Mouse (Mus musculus): ENCODE data around the gene Abcc1.

Gene Abcc1

DNA sequence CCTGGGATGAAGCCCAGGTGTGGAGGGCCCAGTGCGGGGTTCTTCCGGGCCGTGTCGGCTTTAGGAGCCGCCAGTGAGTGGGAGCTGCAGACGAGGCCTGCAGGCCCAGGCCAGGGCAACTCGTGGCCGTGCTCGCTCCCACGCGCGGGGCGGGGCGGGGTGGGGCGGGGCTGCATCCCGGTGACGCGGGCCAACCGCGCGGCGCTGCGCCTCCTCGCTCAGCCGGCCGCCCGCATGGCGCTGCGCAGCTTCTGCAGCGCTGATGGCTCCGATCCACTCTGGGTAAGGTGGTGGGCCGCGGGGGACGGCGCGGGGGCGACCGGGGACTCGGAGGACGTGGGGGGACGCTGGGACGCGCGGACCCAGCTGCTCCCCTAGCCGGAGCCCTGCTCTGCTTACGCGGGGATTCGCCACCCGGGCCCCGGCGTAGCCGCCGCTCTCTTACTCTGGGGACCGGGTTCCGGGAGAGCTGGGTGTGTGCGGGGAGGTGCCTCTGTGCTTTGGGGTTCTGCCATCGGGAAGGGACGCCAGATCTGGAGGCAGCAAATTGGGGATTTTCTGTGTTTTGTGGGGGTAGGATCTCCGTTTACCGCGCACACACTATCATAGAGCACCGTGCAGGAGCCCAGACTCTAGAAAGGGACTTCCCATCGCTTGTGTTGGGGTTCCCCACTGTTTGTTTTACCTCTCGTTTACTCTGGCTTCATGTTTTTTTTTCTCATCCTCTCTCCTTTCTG, at the start of gene Abcc1:
Abcc1 (plus strand) TSS at position 197 of the 737 bp plus-strand sequence.
- peak; percentile 69 for DNase-seq

DNA sequence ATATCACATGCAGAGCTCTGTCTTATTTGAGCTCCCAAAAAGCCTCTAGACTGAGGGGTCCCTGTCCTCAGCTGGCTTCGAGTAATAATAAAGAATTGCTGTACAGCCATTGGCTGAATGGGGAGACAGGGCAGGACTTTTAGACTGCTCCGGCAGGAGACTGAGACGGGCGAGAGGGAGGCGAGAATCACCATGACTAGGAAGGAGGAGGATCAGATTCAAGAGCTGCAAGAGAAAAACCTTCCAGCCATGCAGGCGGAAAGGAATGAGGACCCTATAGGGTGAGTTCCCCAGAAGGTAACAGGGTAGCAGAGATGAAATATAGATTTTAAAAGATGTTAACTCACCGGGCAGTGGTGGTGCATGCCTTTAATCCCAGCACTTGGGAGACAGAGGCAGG, 48.4 kb upstream of the Abcc1 start:
- DNase-seq, result no peak

DNA sequence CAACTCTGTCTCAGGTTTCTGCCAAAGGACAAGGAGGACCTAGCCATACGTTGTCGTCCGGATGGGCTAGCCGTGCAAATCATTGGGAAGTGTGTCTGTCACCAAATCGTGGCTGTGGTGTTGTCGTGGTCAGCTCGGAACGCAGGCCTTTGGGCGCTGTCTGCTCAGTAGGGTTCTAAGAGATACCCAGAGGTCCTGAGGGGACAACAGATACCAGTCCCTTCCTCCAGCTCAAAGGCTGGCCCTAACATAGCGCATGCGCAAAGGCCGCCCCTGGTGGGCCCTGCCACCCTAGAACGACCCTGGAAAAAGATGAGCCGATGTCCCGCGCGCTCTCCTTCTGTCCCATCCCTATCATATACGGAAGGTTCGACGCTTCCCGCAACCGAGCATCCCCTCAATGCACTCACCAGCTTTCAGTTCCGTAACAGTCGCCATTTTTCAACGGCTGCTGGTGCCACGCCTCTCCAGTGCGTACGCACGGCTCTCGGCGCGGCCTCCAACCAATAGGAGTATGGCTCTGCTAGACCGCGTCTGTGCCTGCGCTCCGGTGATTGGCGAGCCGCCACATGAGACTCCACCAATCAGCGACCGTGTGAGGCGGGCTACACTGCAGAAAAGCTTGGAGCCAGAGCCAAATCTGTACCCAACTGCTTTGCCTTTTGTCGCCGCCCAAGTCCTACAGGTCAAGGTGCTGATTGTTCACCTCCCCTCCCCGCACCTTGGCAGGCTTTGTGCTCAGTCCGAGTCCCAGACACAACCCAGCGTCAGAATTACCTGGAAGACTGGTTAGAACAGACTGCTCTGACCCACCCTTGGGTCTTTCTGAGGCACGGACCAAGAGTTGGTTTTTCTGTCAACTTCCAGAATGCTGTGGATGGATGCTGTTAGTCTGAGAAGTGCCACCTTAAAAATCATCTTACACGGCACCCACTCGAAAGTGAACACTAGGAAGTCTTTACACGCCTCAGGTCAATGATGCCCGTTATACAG, 44.2 kb upstream of the Abcc1 start, which contains the start of gene Fopnl:
Fopnl (minus strand) TSS at position 522 of the 993 bp plus-strand sequence.
- DNase-seq, result peak; percentile 94

DNA sequence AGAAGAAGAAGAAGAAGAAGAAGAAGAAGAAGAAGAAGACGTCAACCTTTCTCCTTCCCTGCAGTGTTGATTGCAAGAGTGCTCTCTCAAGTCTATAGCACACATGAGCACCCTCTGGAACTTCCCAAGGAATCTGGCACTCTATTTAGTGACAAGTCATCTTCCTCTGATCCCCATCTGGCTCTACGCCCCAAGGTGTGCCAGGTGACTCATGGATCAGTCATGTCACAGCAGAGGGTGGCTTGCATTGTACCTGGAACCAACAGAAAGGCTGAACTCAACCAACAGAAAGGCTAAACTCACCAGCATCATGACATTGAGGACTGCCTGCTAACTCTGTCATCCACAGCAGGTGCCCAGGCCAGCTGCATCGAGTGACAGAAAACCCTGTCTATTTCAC, 41.7 kb upstream of the Abcc1 start:
- DNase-seq, result no peak

DNA sequence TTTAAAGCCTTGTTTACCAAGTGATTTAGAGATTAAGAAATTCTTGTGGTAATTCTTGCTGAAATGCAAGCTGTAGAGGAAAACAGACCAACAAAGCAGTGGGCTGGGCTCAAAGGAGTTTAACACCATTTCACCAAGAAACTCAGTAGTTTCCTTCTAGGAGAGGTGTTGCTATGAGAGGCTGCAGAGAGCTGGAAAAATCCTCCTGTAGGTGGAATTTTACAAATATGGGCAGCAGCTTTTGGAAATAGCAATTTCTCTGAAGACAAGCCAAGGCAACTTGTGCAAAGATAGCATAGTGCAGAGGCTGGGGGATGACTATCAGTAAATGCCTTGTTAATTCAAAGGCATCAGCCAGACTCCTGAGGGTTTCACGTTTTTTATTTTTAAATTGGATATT, 40.9 kb upstream of the Abcc1 start:
- no peak for DNase-seq

DNA sequence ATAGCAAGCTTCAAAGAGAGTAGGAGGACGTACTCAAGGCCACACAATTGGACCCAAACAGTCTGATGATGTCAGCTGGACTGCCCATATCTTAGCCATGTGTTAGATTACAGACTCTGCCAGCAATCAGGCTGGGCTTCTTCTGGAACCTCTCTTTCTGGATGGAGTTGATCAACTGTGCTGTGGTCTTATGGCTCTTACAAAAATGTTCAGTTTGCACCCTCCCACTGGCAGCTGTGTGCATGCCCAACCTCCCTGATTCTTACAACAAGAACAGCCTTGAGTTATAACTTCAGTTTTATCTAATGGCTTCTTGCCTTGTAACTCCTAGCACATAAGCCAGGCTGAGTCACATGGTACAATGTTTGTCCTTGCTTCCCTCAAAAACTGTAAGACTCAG, 33.2 kb upstream of the Abcc1 start:
- DNase-seq, result no peak

DNA sequence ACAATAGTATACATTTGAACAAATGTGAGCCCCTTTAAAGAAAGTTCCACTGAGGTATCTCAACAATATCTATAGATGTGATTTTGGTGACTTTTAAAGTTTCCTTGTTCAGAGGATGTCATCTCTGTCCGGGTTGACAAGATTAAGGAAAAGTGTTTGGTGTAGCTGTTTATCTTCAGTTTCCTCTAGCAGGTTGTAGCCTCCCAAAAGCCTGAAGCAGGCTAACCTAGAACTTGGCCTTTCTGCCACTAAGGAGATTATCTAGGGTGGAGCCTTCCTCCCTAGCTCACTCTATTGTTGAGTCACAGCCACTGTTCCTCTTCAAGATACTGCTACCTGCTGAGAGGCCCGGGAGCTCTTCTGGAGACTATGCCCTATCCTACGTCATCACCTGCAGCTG, 16.4 kb upstream of the Abcc1 start:
- no peak for DNase-seq

DNA sequence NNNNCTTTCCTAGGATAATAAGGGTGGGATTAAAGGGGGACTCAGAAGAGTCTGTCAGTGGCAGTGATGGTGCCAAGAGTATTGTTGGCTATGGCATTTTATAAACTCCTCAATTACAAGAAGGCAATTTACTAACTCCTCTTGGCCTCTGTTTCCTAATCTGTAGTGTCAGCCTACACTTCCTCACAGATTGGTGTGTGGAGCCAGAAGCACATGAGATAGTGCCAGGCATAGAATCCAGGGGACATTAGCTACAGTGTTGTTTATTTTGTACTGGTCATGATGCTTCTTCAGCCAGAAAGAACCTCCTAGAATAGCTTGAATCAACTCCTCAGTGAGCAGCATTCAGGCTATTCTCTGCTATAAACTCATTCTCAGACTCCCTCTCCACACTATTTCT, 9.8 kb upstream of the Abcc1 start:
- DNase-seq, result no peak

DNA sequence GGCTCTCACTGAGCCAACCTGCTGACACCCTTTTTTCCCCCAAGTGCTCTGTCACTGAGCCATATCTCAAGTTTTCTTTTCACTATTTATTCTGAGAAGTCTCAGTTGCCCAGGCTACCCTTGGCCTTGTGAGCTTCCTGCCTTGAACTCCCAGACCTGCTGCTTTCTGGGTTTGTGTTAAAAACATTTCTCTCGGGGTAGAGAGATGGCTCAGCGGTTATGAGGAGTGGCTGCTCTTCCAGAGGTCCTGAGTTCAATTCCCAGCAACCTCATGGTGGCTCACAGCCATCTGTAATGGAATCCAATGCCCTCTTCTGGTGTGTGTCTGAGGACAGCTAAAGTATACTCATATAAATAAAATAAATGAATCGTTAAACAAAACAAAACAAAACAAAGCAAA, 9.1 kb upstream of the Abcc1 start:
- no peak for DNase-seq

DNA sequence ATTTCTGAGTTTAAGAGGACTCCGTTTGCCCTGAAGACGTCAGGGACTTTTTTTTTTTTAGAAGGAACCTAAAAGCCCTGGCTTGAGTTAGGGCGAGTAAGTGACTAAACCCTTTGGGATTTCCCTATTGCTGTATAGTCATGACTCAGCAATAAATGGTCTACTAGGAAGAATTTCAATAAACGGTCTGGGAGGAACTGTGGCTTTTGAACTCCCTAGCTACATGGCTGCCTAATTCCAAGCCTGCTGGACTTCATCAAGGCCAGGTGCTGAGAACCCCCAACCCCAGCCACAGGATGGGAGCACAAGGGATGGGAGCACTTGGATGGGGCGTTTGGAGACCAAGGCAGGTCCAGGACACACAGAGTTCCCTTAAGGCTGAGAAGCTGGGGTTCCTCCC, 8.7 kb upstream of the Abcc1 start:
- DNase-seq, result no peak

DNA sequence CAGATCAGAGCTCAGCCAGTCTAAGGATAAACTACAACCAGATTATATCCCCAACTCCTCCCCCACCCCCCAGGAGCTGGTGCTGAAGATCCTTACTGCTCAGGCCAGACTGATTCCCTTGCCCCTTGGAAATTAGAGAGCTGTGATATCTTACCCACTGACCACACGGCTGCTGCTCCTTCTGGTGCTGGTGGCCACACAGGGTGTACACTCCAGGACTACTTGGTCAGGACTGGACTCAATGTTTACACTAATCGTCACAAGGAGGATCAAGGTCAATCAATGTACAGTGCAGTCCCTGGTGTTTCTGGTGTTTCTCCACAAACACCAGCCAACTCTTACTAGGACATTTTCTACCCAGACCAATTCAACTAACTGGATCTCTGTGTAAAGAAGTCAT, 3.5 kb upstream of the Abcc1 start:
- no peak for DNase-seq

DNA sequence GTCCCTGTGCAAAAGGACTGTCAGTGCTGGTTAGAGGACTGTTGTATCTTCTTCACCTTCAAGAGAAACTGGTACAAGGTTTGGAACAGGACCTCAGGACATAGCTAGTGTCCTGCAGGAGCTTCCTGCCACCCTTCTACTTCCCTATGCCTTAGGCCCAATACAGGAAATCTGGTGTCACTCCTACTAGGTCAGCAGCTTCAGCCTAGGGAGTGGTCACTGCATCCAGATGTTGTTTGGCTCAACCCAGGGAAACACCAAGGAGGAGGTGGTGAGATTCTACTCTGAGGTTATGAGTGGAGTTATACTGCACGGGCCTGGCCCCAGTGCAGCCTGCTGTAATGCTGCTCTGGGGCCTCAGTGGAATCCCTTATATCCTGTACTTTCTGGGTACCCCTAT, 2.8 kb upstream of the Abcc1 start:
- DNase-seq, result no peak

DNA sequence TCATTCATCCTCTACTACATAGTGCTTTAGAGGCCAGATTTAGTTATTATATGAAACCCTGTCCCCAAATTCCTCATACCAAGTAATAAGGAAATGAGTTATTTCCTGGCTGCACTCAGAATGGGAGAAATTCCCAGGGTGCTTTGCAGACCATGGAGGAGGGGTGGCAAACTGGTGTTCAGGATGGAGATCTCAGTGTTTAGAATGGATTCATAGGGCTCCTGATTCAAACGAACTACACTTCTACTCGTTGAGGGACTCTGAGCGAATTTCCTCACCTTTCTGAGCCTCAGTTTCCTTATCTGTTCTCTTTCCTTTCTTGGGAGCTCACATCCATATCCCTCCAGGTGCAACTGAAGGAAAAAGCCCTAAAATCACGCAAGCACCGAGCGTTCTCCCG, 427 bp upstream of the Abcc1 start:
- DNase-seq, result no peak

DNA sequence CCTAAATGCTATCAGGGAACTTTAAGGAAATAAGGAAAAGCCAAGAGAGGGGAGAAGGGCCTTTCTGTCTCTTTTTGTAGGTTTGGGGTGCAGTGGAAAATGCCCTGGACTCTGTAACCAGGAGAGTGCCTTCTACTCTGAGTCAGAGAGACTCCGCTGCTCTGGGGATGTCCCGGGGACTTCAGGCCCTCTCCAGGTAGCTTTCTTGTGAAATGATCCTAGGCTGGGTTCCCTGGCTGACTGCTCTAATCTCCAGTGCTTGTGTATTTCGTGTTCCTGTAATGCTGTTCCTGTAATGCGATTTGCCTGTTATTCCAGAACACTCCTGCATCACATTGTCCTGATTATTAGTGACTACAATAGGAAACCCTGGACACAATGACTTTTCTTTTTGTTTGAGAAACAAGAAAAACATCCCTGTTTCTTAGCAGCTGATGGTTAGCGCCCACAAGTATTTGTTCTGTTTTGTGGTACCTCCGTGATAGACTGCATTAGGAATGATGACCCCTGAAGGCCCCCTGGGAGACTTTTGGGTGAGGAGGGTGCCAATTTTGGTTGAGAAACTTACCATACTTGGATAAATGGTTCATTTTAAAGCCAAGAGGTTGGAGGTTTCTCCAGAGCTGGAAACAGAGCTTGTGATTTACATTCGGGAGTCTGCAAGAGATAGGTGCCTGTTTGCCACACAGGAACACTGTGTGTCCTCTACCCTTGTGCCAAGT, 902 bp downstream of the Abcc1 start:
- DNase-seq, result no peak

DNA sequence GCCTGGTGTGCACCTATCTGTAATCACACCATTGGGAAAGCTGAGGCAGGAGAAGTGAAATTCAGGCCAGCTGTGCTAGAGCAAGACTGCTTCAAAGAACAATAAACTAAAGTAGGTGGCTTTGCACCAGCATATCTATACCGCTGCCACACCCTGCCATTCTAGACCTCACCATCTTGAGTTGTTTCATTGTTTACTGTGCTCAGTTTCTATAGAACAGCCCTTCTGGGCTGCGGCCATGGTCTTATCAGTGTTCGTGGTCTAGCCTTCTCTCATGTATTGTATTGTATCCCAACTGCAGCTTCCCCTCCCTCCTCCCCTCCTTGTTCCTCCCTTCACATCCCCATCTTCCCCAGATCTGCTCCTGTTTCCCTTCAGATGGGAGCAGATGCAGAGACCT, 2.1 kb downstream of the Abcc1 start:
- no peak for DNase-seq

DNA sequence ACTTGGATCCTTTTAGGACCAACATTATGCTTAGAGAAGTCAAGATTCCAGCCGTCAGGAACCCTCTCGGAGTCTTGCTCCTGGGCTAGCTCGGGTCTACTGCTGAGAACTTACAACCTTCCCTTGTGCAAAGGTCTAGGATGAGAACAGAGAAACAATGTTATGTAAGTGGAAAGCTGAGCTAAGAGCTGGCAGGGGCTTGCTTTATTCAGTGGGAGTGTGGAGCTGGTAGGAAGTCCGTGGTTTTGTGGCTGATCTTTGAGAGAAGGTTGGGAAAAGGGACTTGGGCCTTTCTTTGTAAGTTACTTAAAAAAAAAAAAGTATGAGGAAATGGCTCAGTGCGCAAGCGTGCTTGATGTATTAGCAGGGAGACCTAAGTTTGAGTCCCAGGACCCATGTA, 2.7 kb downstream of the Abcc1 start:
- no peak for DNase-seq

DNA sequence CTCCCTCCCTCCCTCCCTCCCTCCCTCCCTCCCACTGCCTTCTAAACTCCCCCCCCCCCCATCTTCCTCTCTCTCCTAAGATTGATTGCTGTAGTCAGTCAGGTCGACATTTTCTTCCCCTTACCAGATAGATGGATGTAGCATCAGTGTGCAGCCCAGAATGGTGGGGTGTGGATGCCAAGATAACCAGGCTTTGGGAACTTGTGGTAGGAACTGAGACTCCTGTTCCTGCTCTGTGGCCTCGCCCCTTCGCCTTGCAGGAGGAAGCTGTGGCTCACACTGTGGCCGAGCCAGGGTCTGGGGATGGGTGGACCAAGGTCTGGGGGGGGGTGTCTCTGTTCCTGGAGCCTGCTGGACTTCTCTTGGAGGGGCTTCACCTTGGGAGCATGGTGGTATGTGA, 4.1 kb downstream of the Abcc1 start:
- no peak for DNase-seq

DNA sequence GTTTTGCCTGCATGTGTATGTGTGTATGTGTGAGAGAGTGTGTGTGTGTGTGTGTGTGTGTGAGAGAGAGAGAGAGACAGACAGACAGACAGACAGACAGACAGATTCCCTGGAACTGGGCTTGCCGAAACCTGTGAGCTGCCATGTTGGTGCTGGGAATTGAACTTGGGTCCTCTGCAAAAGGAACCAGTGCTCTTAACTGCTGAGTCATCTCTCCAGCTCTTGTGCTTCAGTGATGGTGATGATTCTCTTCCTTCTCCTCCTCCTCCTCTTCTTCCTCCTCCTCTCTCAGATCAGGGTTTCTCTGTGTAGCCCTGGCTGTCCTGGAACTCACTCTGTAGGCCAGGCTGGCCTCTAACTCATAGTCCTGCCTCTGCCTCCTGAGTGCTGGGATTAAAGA, 4.7 kb downstream of the Abcc1 start:
- no peak for DNase-seq

DNA sequence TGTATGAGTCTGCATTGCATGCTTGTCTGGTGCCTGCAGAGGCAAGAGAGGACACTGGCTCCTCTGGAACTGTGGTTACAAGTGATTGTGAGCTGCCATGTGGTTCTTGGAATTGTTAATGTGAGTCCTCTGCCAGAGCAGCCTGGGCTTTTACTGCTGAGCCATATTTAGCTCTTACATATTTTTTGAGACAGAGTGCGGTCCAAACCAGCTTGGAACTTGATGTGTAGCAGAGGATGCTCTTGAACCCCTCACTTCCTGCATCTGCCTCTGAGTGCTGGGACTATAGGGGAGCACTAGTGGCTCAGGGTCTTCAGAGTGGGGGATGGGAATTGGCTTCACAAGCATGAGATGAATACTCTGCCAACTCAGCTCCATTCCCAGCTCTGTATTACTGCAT, 10.0 kb downstream of the Abcc1 start:
- DNase-seq, result no peak

DNA sequence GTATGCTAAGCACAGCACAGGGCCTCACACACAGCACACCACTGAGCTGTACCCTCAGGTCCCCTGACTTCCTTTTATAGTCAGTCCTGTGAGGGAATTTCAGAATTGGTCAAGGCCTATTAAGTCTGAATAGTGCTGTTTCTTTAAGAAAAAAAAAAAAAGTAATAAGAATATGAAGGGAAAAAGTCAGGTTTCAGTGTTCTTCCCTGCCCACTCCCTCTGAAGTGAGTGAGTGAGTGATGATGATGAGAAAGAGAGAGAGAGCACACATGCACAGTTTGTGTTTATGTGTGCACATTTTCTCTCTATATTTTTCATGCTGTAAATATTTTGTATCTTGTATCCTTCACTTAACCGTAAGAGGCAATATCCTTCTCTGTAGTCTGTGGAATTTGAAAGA, 11.0 kb downstream of the Abcc1 start:
- no peak for DNase-seq

DNA sequence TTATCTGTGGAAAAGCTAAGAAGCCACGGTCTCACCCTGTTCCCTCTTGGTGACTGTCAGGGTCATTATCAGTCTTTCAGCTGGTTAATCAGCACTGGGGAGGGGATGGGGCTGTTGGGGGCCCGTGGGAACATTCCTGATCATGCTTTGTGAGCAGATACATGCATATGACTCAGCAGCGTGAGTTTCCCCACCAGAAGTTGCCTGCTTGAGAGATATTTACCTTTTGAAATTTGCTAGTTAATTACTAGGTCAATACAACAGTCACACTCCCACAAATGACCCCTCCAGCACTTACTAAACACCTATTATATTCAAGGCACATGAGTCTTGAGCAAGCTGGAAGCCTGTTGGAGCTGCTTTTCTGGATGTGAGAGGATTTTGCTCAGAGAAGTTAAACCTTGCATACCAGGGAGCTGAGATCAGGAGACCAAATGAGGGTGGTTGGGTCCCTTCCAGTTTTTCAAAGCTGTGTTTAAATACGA, 11.5 kb downstream of the Abcc1 start:
- no peak for DNase-seq

DNA sequence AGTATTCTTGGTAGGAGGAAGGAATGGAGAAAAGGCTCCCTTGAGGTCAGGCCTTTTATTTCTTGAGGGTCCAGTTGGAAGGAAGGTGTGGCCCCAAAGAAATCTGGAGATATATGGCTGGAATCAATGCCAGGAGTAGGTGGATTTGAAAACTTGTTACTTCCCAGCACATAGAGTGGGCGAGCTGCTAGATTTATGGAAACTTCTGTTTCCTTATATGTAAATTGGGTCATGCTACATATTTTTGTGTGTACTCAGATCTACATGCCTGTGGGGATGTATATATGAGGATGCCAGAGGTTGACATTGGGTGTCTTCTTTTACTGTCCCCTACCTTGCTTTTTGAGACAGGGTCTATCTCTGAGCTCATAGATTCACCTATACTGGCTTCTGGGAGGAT, 14.6 kb downstream of the Abcc1 start:
- DNase-seq, result no peak

DNA sequence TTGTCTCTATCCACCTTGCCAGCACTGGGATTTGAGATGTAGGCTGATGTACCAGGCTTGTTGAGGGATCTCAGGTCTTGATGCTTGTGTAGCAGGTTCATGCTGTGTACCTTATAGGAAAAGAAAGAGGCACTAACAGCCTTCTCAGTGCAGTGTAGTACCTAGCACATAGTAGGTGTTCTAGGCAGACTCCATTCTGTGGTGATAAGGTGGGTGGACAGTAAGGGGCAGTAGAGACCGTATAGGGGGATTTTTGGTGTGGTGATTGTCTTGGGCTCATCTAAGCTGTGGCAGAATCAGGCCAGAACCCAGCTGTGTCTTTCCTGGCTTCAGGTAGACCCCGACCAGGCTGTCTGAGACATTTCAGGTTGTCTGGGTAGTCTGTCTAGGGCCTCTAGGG, 15.0 kb downstream of the Abcc1 start:
- no peak for DNase-seq

Measured in thymus, postnatal 25 days (tissue).